Mouse (Mus musculus): ENCODE measurements at regions not wholly inside any gene's neighbourhood (a gene's known extent, or its start where the extent isn't known, plus 50 kb on each side); places are given as distances from the start of the nearest gene placed in this dataset.

DNA sequence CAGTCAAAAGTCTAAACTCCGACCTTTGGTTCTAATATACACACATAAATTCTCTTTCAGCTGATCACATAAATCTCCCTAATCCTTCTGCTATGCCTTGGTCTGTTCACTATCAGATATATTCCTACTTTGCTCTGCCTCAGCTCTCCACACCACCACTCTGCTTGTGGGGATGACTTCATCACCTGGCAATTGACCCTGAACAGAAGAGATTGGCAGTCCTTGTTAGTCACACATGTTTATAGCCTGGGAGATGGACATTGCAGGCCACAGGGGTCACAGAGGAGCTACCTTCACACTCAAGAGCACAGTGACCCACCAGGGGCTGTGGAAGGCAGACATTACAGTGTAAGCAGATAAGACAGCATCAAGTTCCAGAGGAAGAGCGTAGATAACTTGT lies 270.5 kb upstream of the N6amt1 start:
- TF ChIP-seq POLR2A (IDR thresholded peaks at IDR 0.05; ENCODE audit: control insufficient read depth, low read depth, low read length), result no peak
- no peak for TF ChIP-seq CTCF (IDR thresholded peaks at IDR 0.05; ENCODE audit: control insufficient read depth, insufficient read depth, insufficient replicate concordance, low read depth, low read length)
